Comparison of ENCODE assay signal across 17 mouse cellular contexts in the genomic region with DNA sequence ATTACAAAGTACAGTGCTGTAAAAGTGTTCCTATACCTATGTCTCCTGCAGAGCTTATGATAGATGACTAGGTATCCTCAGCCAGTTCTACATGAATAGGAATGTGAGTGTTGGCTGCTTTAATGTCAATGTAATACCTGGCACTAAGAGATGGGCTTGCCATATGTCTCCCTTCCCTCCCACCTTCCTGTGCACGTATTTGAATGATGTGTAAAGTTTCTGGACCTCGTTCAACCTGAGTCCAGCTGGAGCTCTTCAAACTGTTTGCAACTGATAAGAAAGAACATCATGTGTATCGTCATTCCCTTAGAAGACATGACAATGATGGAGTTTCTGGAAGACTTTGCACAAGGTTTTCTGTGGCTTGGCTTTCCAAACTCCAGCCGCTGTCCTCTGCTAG.
"Had no signal": no experiment of that assay in that cellular context is flagged by ENCODE, and none has a peak within 500 bp of the region (broad histone marks: within the 10 kb centered on the region; RNA-seq: fewer than 3 reads in every experiment).

No protein-coding gene starts in this region.

- H3K27ac ChIP-seq: lung, embryonic 15.5 days; midbrain, embryonic 10.5 days; midbrain, embryonic 12.5 days; neural tube, embryonic 13.5 days; neural tube, embryonic 15.5 days had no signal

- H3K4me1 ChIP-seq: lung, embryonic 15.5 days; midbrain, embryonic 10.5 days; midbrain, embryonic 12.5 days; neural tube, embryonic 13.5 days; neural tube, embryonic 15.5 days had no signal

- H3K4me3 ChIP-seq: lung, embryonic 15.5 days; midbrain, embryonic 10.5 days; midbrain, embryonic 12.5 days; myocyte; neural tube, embryonic 13.5 days; neural tube, embryonic 15.5 days had no signal

- DNase-seq: lung, adult 18-20 months; lung, postnatal 4 days; midbrain, embryonic 14.5 days; retina, postnatal 1 day; right cerebral cortex, adult 18-20 months; right cerebral cortex, postnatal 25 days; right cerebral cortex, postnatal 4 days; spleen, adult 18-20 months; thymus, adult 2 months; thymus, postnatal 25 days; thymus, postnatal 4 days had no signal

- H3K27me3 ChIP-seq: lung, embryonic 15.5 days; midbrain, embryonic 12.5 days; neural tube, embryonic 13.5 days; neural tube, embryonic 15.5 days had no signal
